Mouse (Mus musculus) liver, embryonic 14.5 days (tissue): ENCODE measurements around the gene Arih2.

Experiments
- CTCF ChIP-seq: IDR thresholded peaks from 2 replicates; pipeline ENCODE4 v1.5.1; 2016; ENCODE audit warnings: antibody characterized with exemption, low read depth, control low read depth
- EP300 ChIP-seq: IDR thresholded peaks from 2 replicates; pipeline ENCODE4 v1.6.1; 2016; ENCODE audit warnings: antibody characterized with exemption, low read depth

- TF ChIP-seq CTCF, result no peak
- no peak for TF ChIP-seq EP300
Observed at GRCm38 (mm10) chr9:108689106-108689505, 39.9 kb upstream of the Arih2 start, which contains the start of gene Prkar2a.
